Mouse (Mus musculus): ENCODE measurements around the gene Olfr1026. TPM values are rescaled to one million over a fixed set of nuclear protein-coding genes. Genes with fewer than 3 reads are reported as not detected.

Gene Olfr1026
- not detected in 2 replicates for polyA plus RNA-seq (2015; fragmentation: Nextera tagmentation; extraction: Ambion mirVana)

GRCm38 (mm10) chr2:85921258-85921657, at the start of gene Olfr1026:
Gene Olfr1026 (plus strand): TSS chr2:85921558.
- Histone ChIP-seq H3K9ac (no peak within 1 kb of the TSS), H3K27me3 (no peaks in the 10 kb centered on the region), H3K4me2 (no peak within 1 kb of the TSS), H3K27ac (no peak within 1 kb of the TSS), H3K4me1 (replicated peaks) (no peaks in the 10 kb centered on the region), H3K36me3 (no peaks in the 10 kb centered on the region), H3K4me3 (no peak within 1 kb of the TSS), H3K9me3 (replicated peaks) (no peaks in the 10 kb centered on the region)
- ATAC-seq (replicated peaks; ENCODE audit: insufficient number of reproducible peaks, insufficient read depth, low FRiP score, low read depth): no peak
- 76% methylated on average over 3 of the region's 3 CpGs for WGBS

GRCm38 (mm10) chr2:85885340-85885739, 36.0 kb upstream of the Olfr1026 start, which contains the start of gene Olfr1023:
Gene Olfr1023 (plus strand): TSS chr2:85885640.
- no peak within 1 kb of the TSS for H3K27ac ChIP-seq
- no peak within 1 kb of the TSS for H3K4me2 ChIP-seq
- ATAC-seq (replicated peaks; ENCODE audit: insufficient number of reproducible peaks, insufficient read depth, low FRiP score, low read depth): no peak
- no peaks in the 10 kb centered on the region for H3K36me3 ChIP-seq
- no peaks in the 10 kb centered on the region for H3K4me1 ChIP-seq (replicated peaks)
- H3K9ac ChIP-seq: no peak within 1 kb of the TSS
- no peaks in the 10 kb centered on the region for H3K27me3 ChIP-seq
- no peak within 1 kb of the TSS for H3K4me3 ChIP-seq
- WGBS: 55% methylated on average over 2 of the region's 2 CpGs
- no peaks in the 10 kb centered on the region for H3K9me3 ChIP-seq (replicated peaks)

DNA sequence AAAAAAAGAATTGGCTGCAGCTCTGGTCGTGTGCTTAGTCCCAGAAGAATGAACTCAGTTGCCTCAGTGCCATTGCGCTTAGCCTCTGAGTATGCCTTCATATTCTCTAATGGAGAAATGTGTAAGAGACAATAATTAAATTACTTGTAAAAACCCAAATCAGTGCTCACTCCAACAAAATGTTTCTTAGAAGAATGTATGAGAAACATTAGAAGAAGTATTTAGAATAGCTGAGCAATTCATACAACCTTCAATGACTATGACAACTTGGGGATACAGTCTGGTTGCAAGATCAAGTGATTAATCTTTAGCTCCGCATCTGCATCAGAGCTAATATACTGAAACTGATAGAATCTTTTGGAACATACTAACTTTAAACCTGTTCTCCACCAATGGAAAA, 16.4 kb upstream of the Olfr1026 start, which contains the start of gene Olfr1024:
Gene Olfr1024 (minus strand): TSS at position 101 of the 400 bp plus-strand sequence.
- WGBS: 76% methylated on average over 3 of the region's 3 CpGs
- no peak for ATAC-seq (replicated peaks; ENCODE audit: insufficient number of reproducible peaks, insufficient read depth, low FRiP score, low read depth)

GRCm38 (mm10) chr2:85913197-85913596, 8.2 kb upstream of the Olfr1026 start:
- H3K27me3 ChIP-seq: no peaks in the 10 kb centered on the region
- no peak overlapping the region for H3K9ac ChIP-seq
- no peak overlapping the region for H3K27ac ChIP-seq
- no peak overlapping the region for H3K4me2 ChIP-seq
- no peaks in the 10 kb centered on the region for H3K4me1 ChIP-seq (replicated peaks)
- no peak for ATAC-seq (replicated peaks; ENCODE audit: insufficient number of reproducible peaks, insufficient read depth, low FRiP score, low read depth)
- no peaks in the 10 kb centered on the region for H3K9me3 ChIP-seq (replicated peaks)
- H3K4me3 ChIP-seq: no peak overlapping the region
- H3K36me3 ChIP-seq: no peaks in the 10 kb centered on the region

More for the DNA sequence above, 16.4 kb upstream of the Olfr1026 start, which contains the start of gene Olfr1024:
- H3K27ac ChIP-seq: no peak within 1 kb of the TSS
- no peaks in the 10 kb centered on the region for H3K36me3 ChIP-seq
- no peak within 1 kb of the TSS for H3K4me2 ChIP-seq
- no peaks in the 10 kb centered on the region for H3K4me1 ChIP-seq (replicated peaks)
- no peaks in the 10 kb centered on the region for H3K9me3 ChIP-seq (replicated peaks)
- H3K9ac ChIP-seq: no peak within 1 kb of the TSS
- H3K27me3 ChIP-seq: no peaks in the 10 kb centered on the region
- H3K4me3 ChIP-seq: no peak within 1 kb of the TSS

DNA sequence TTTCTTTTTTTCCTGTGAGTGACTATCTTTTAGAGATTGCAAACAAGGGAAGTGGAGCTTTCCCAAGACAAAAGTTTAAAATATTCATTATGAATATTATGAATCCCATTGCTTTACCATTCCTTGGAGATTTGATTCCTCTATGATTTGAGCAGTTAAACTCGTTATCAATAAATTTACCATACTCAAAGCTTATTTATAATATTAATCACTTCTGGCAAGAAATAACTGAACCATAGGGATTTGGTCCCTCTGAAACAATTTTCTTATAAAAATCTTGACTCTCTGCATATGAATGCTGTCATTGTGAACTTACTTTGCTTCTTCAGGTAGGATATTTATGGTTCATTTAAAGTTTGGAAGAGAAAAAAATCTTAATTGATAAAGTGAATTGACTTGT, 6.5 kb upstream of the Olfr1026 start, which contains the start of gene Olfr1025-ps1:
Gene Olfr1025-ps1 (plus strand): TSS at position 301 of the 400 bp plus-strand sequence.
- H3K9ac ChIP-seq: no peak within 1 kb of the TSS
- no peaks in the 10 kb centered on the region for H3K4me1 ChIP-seq (replicated peaks)
- ATAC-seq (replicated peaks; ENCODE audit: insufficient number of reproducible peaks, insufficient read depth, low FRiP score, low read depth): no peak
- H3K4me3 ChIP-seq: no peak within 1 kb of the TSS
- no peaks in the 10 kb centered on the region for H3K27me3 ChIP-seq
- H3K9me3 ChIP-seq (replicated peaks): no peaks in the 10 kb centered on the region
- 50% methylated on average over 1 of the region's 1 CpGs for WGBS
- H3K27ac ChIP-seq: no peak within 1 kb of the TSS
- no peak within 1 kb of the TSS for H3K4me2 ChIP-seq
- H3K36me3 ChIP-seq: no peaks in the 10 kb centered on the region

- Histone ChIP-seq H3K27ac (no peak within 1 kb of the TSS), H3K9me3 (replicated peaks) (no peaks in the 10 kb centered on the region), H3K36me3 (no peaks in the 10 kb centered on the region), H3K4me3 (no peak within 1 kb of the TSS), H3K4me2 (no peak within 1 kb of the TSS), H3K4me1 (replicated peaks) (no peaks in the 10 kb centered on the region), H3K27me3 (no peaks in the 10 kb centered on the region), H3K9ac (no peak within 1 kb of the TSS)
- WGBS: 76% methylated on average over 1 of the region's 1 CpGs
- no peak for ATAC-seq (replicated peaks; ENCODE audit: insufficient number of reproducible peaks, insufficient read depth, low FRiP score, low read depth)
These were observed 28.8 kb downstream of the Olfr1026 start, which contains the start of gene Olfr1028 for GRCm38 (mm10) chr2:85950137-85950536. Gene Olfr1028 (plus strand): TSS chr2:85950437.

DNA sequence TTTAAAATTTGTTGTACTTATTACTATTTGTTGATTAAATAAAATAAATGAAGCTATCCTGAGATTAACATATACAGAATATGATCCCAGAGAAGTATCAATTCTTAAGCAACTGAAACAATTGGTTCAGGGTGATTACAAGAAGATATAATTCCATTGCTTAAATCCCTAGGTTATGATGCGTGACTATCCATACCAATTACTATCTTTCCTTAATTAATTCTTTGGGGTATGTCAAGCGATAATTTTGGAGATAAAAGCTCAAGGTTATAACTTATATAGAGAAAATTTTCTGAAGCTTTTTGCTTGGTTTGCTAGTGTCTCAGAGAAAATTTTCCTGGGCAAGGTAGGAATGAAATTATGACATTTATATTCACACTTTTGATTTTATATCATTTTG, 52.2 kb downstream of the Olfr1026 start, which contains the start of gene Olfr1029:
Gene Olfr1029 (plus strand): TSS at position 301 of the 400 bp plus-strand sequence.
- Histone ChIP-seq H3K4me2 (no peak within 1 kb of the TSS), H3K27ac (no peak within 1 kb of the TSS), H3K4me1 (replicated peaks) (no peaks in the 10 kb centered on the region), H3K4me3 (no peak within 1 kb of the TSS), H3K27me3 (no peaks in the 10 kb centered on the region), H3K9ac (no peak within 1 kb of the TSS), H3K36me3 (no peaks in the 10 kb centered on the region), H3K9me3 (replicated peaks) (no peaks in the 10 kb centered on the region)
- WGBS: 80% methylated on average over 2 of the region's 2 CpGs
- ATAC-seq (replicated peaks; ENCODE audit: insufficient number of reproducible peaks, insufficient read depth, low FRiP score, low read depth): no peak

Other genes starting within 250 kb of the Olfr1026 start
- gene Olfr1006, start 242.8 kb upstream of the Olfr1026 start, polyA plus RNA-seq (2015; fragmentation: Nextera tagmentation; extraction: Ambion mirVana): not detected in 2 replicates
- not detected in 2 replicates for gene Olfr1008, start 232.1 kb upstream of the Olfr1026 start, polyA plus RNA-seq (2015; fragmentation: Nextera tagmentation; extraction: Ambion mirVana)
- not detected in 2 replicates for gene Olfr1009, start 206.1 kb upstream of the Olfr1026 start, polyA plus RNA-seq (2015; fragmentation: Nextera tagmentation; extraction: Ambion mirVana)
- gene Olfr1012, start 158.8 kb upstream of the Olfr1026 start, polyA plus RNA-seq (2015; fragmentation: Nextera tagmentation; extraction: Ambion mirVana): not detected in 2 replicates
- gene Olfr1013, start 154.5 kb upstream of the Olfr1026 start, polyA plus RNA-seq (2015; fragmentation: Nextera tagmentation; extraction: Ambion mirVana): not detected in 2 replicates
- not detected in 2 replicates for gene Olfr1014, start 148.8 kb upstream of the Olfr1026 start, polyA plus RNA-seq (2015; fragmentation: Nextera tagmentation; extraction: Ambion mirVana)
- gene Olfr1015, start 139.5 kb upstream of the Olfr1026 start, polyA plus RNA-seq (2015; fragmentation: Nextera tagmentation; extraction: Ambion mirVana): not detected in 2 replicates
- gene Olfr1016, start 119.0 kb upstream of the Olfr1026 start, polyA plus RNA-seq (2015; fragmentation: Nextera tagmentation; extraction: Ambion mirVana): not detected in 2 replicates
- gene Olfr1018, start 103.1 kb upstream of the Olfr1026 start, polyA plus RNA-seq (2015; fragmentation: Nextera tagmentation; extraction: Ambion mirVana): not detected in 2 replicates
- not detected in 2 replicates for gene Olfr1019, start 76.1 kb upstream of the Olfr1026 start, polyA plus RNA-seq (2015; fragmentation: Nextera tagmentation; extraction: Ambion mirVana)
- not detected in 2 replicates for gene Olfr1020, start 74.5 kb upstream of the Olfr1026 start, polyA plus RNA-seq (2015; fragmentation: Nextera tagmentation; extraction: Ambion mirVana)
- not detected in 2 replicates for gene Olfr1022, start 53.0 kb upstream of the Olfr1026 start, polyA plus RNA-seq (2015; fragmentation: Nextera tagmentation; extraction: Ambion mirVana)
- gene Olfr1023, start 35.9 kb upstream of the Olfr1026 start, polyA plus RNA-seq (2015; fragmentation: Nextera tagmentation; extraction: Ambion mirVana): not detected in 2 replicates
- gene Olfr1024, start 16.5 kb upstream of the Olfr1026 start, polyA plus RNA-seq (2015; fragmentation: Nextera tagmentation; extraction: Ambion mirVana): not detected in 2 replicates
- not detected in 2 replicates for gene Olfr1025-ps1, start 6.4 kb upstream of the Olfr1026 start, polyA plus RNA-seq (2015; fragmentation: Nextera tagmentation; extraction: Ambion mirVana)
- not detected in 2 replicates for gene Olfr1028, start 28.9 kb downstream of the Olfr1026 start, polyA plus RNA-seq (2015; fragmentation: Nextera tagmentation; extraction: Ambion mirVana)
- gene Olfr1029, start 52.3 kb downstream of the Olfr1026 start, polyA plus RNA-seq (2015; fragmentation: Nextera tagmentation; extraction: Ambion mirVana): not detected in 2 replicates
- not detected in 2 replicates for gene Olfr1030, start 57.7 kb downstream of the Olfr1026 start, polyA plus RNA-seq (2015; fragmentation: Nextera tagmentation; extraction: Ambion mirVana)
- not detected in 2 replicates for gene Olfr1031, start 68.7 kb downstream of the Olfr1026 start, polyA plus RNA-seq (2015; fragmentation: Nextera tagmentation; extraction: Ambion mirVana)
- gene Olfr1032, start 84.0 kb downstream of the Olfr1026 start, polyA plus RNA-seq (2015; fragmentation: Nextera tagmentation; extraction: Ambion mirVana): not detected in 2 replicates
- 7.7 and 9.0 TPM in 2 replicates for gene Olfr1033, start 99.1 kb downstream of the Olfr1026 start, polyA plus RNA-seq (2015; fragmentation: Nextera tagmentation; extraction: Ambion mirVana)
- gene Olfr1034, start 124.3 kb downstream of the Olfr1026 start, polyA plus RNA-seq (2015; fragmentation: Nextera tagmentation; extraction: Ambion mirVana): 0.04 and 0.11 TPM in 2 replicates
- gene Olfr1036, start 152.4 kb downstream of the Olfr1026 start, polyA plus RNA-seq (2015; fragmentation: Nextera tagmentation; extraction: Ambion mirVana): not detected in 2 replicates
- not detected in 2 replicates for gene Olfr1037, start 165.8 kb downstream of the Olfr1026 start, polyA plus RNA-seq (2015; fragmentation: Nextera tagmentation; extraction: Ambion mirVana)
- not detected in 2 replicates for gene Olfr1039, start 214.4 kb downstream of the Olfr1026 start, polyA plus RNA-seq (2015; fragmentation: Nextera tagmentation; extraction: Ambion mirVana)
- gene Olfr1040, start 225.2 kb downstream of the Olfr1026 start, polyA plus RNA-seq (2015; fragmentation: Nextera tagmentation; extraction: Ambion mirVana): not detected in 2 replicates
- not detected in 2 replicates for gene Olfr1042, start 240.3 kb downstream of the Olfr1026 start, polyA plus RNA-seq (2015; fragmentation: Nextera tagmentation; extraction: Ambion mirVana)
- gene Olfr1043, start 246.0 kb downstream of the Olfr1026 start, polyA plus RNA-seq (2015; fragmentation: Nextera tagmentation; extraction: Ambion mirVana): not detected in 2 replicates

Measured in heart, embryonic 15.5 days (tissue).